Mouse (Mus musculus): ENCODE measurements at regions not wholly inside any gene's neighbourhood (a gene's known extent, or its start where the extent isn't known, plus 50 kb on each side); places are given as distances from the start of the nearest gene placed in this dataset.

GRCm38 (mm10) chr1:189972790-189973406 is 50.7 kb upstream of the Smyd2 start:
- TF ChIP-seq POLR2A (IDR thresholded peaks at IDR 0.05; ENCODE audit: extremely low read depth, insufficient read depth, low read length) = no peak
- TF ChIP-seq CTCF (IDR thresholded peaks at IDR 0.05; ENCODE audit: extremely low read depth, insufficient read depth, low read length) = peak; percentile 90
- Histone ChIP-seq H3K27ac (ENCODE audit: insufficient read depth, low read length) (no peak overlapping the region), H3K4me1 (ENCODE audit: control insufficient read depth, insufficient read depth, low read length) (0 out of 2 replicates have a peak, but pooled peaks cover 2% of the 10 kb centered on the region), H3K4me3 (ENCODE audit: insufficient read depth, low read length) (no peak overlapping the region)
